Mouse (Mus musculus) mesoderm, embryonic 11.5 days (tissue): ENCODE measurements around the gene Sned1.
"Not testable (repeated sequence)": the region's sequence is repeated elsewhere in the genome, so short reads cannot be mapped to it uniquely, and the experiment has no call there.

Source experiments
- DNase-seq: peaks from one replicate; pipeline ENCODE4 v3.0.0-alpha.2; 2012; ENCODE audit warnings: low read depth, low spot score

Gene Sned1

DNA sequence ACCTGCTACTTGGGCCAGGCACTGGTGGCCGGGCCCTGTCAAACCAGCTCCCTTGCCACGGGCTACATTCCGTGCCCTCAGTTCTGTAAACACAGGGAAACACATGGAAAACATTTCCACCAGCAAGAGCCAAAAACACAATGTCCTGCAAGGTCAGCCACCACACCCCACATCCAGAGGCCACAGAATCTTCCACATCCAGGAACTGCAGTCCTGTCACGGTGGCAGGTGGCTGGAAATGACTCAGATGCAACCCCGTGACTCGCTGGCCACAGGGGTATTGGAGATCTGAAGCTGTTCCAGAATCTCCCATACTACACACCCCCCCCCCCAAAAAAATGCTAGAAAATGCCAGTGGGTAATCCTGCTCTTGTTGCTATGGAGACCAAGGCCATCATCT, 6.4 kb upstream of the Sned1 start:
- no peak for DNase-seq

GRCm38 (mm10) chr1:93229626-93230025, 6.0 kb upstream of the Sned1 start:
- no peak for DNase-seq

- peak; percentile 54 for DNase-seq
These were observed 894 bp downstream of the Sned1 start for GRCm38 (mm10) chr1:93236545-93236924.

DNA sequence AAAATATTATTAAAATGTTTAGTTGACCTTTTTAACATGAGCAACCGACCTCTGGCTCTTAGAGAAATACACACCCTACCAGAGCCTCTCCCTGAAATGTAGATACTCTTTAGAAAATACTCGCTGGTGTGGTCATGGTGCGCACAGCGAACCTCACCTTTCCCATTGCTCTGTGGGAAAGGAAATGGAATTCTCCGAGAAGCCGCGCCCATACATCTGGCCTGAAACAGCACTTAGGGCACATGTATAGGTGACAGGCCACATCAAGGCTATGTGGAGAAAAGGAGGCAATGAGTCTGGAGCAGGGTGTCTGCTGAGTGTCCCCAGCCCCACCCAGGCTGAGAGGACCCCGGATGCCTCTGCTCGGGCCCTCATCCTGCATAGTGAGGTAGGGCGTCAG, 2.0 kb downstream of the Sned1 start:
- no peak for DNase-seq

DNA sequence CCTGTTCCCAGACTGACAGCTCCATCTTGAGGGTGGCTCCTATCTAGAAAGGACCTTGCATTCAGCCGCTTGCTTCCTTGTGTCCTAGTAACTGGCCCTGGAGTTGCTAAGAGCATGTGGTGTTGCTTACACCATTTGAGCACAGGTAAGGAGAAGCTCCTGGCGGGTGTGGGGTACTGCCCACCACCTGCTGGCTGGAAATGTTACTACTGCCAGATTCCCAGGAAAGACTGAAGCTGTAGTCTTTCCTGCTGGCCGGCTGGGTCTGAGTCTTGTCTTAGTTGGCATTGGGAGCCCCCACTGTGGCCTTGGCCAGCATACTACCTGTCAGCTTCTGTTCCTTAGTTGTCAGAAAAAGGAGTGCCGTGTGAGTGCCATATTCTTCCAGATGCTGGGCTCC, 2.6 kb downstream of the Sned1 start:
- no peak for DNase-seq

DNA sequence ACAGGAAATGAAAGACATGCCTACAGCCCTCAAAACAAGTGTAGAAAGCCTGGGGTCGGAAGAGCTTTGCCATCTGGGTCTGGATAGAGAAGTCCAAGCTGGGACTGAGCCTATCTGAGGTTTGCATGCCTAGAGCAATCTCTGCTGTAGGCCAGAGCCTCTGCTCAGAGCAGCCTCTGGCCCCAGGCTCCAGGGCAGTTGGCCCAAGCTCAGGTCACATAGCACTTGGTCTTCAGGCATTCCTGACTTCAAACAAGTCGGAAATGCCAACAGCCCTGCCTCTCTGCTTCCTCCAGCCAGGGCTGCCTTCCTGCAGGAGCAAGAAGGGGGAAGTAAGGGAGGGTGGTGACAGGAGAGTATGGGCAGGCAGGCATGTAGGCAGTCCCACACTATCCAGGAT, 10.3 kb downstream of the Sned1 start:
- DNase-seq, result no peak

DNA sequence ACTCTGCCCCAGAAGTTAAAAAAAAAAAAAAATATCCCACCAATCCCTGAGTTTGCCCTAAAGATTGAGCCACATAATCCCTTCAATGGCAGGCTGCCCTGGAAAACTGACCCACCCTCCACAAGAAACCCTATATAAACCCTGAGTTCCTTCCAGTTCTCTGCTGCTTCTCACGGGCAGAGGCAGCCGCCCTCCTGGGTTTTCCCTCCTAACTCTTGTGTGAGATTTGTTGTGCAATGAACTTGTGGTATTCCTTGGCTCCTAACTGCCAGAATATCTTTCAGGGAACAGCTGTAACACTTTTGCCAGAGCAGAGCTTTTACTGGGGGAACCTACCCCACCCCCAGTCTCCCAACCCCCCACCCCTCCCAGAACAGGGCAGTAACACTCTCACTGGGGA, 16.9 kb downstream of the Sned1 start:
- DNase-seq, result no peak

GRCm38 (mm10) chr1:93255761-93256160, 20.1 kb downstream of the Sned1 start:
- no peak for DNase-seq

DNA sequence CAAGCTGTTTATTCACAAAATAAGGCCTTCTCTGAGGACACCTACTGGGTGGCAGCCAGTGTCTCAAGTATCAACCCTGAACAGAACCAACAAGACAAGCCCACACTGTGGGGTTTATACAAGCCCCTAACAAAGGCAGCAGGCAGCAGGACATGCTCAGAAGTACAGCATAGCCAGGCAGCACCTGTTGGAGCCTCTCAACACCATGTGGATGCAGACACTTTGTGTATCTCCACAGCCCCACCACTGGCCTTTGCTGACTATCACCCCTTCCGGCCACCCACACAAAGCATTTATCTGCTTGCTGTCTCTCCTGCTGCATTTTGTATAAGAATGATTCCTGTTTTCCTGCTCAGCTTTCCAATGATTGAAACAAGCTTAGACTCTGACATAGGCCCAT, 21.9 kb downstream of the Sned1 start:
- no peak for DNase-seq

DNA sequence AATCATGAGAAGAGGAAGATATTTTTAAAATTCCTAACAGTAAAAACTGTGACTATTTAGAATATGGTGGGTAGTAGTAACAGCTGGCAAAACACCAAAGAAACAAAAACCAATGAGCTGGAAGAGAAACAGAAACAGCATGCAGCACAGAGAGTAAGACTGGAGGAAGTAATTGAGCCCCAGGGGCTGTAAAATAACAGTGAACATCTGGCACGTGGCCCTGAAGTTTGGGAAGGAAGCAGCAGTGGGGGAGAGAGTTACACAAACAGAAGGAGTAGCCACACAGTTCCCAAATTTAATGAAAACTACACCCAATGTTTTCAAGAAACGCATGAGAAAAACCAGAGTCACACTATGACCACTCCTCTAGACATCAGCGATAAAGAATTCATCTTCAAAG, 31.6 kb downstream of the Sned1 start:
- DNase-seq, result peak; percentile 70

DNA sequence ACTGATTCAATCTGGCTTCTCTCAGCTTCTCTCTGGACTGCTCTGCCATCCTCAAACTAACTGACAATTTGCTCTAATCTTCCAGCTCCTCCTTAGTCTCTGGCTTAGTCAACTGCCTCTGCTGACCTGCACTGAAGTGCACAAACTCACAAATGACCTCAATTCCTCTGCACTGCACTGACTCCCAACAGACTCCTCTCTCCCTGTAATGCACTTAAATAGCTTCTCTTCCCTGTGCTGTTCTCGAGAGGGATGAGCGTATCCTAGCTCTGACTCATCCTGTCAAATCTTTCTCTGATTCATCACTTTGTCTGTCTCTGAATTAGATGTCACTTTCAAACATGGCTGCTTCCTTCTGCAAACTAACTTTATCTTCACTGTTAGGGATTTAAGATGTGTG, 32.6 kb downstream of the Sned1 start:
- DNase-seq, result no peak

DNA sequence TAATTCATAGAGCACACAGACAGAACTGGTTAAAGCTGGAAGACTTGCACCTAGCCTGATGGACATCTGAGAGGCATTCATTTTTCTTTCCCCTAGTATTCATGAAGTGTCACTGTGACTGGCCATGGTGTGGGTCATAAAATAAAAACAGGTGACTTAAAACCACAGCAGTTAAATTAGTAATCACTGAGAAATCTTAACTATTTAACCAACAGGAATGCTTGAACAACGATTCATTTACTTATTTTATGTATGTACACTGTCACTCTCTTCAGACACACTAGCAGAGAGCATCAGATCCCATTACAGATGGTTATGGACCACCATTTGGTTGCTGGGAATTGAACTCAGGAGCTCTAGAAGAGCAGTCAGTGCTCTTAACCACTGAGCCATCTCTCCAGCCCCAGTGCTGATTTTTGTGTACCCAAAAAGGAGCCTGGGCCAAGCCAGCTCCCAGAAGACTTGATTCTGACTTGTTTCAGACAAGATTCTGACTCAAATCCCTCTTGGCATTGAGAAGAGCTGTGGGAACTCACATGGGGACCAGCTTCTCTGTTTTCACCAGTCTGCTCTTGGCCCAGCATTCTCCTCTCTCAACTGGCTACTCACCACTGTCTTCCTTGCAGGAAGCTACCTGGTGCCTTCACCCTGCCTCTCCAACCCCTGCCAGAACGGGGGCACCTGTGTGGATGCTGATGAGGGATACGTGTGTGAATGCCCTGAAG, 35.0 kb downstream of the Sned1 start:
- no peak for DNase-seq

GRCm38 (mm10) chr1:93271751-93272150, 36.1 kb downstream of the Sned1 start:
- DNase-seq, result no peak

GRCm38 (mm10) chr1:93272409-93272821, 36.8 kb downstream of the Sned1 start:
- DNase-seq, result peak; percentile 57

- no peak for DNase-seq
These were observed 39.9 kb downstream of the Sned1 start for GRCm38 (mm10) chr1:93275561-93275960.

DNA sequence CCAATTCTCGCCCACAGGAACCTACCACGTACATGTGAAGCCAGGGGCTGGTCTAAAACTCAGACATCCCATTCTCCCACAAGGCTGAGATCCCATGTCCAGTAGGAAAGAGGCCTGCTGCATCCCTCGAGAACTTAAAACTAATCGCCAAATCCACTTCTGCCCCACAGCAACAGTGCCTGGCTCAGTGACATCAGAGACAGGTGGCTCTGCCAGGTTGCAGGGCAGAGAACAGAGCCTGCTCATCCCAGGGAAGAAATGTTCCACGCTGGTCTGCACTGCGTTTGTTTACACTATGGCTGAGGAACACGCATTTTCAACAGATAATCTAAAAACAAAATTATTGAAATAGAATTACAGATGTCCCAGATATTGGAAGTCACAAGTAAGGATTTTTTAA, 41.4 kb downstream of the Sned1 start:
- DNase-seq, result no peak

- DNase-seq, result no peak
These were observed 54.1 kb downstream of the Sned1 start for GRCm38 (mm10) chr1:93289678-93290214.

GRCm38 (mm10) chr1:93290956-93291355, 55.3 kb downstream of the Sned1 start:
- DNase-seq, result no peak

GRCm38 (mm10) chr1:93291591-93291990, 56.0 kb downstream of the Sned1 start:
- DNase-seq, result no peak

DNA sequence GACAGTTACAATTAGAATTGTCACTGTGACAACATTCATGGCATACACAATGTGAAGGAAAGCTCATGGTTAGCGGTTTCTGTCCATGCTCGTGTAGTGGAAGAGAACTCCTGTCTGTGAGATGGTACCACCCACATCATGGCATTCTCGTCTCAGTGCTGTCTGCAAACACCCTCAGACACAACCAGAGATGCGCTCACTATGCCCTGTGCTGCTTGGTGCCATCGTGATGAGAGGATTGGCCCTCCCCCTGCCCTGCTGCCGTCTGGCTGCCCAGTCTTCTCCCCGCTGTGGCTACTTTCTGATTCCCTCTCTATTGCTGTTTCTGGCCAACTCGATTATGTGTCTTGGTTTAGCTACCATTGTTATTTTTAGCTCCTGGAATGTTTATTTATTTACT, 56.4 kb downstream of the Sned1 start:
- no peak for DNase-seq

- not testable (repeated sequence) for DNase-seq
These were observed 58.9 kb downstream of the Sned1 start for GRCm38 (mm10) chr1:93294491-93294890.

DNA sequence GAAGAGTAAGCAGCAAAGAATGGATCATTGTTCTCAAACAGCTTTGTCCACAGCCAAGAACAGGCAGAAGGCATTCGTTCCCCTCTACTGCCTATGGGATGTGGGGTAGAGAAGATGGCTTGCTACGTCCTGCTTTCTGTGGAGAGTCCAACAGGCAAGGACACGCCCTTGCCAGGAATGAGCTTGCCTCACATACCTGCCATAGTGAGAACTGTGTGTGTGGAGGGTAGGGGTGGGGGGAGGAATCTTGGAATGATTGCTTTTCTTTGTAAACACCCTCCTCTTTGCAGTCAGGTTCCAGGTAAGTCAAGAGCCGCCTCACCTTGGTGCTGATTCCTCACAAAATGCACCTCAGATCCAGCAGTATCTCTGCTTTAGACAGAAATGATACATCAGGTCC, 64.2 kb downstream of the Sned1 start:
- no peak for DNase-seq

DNA sequence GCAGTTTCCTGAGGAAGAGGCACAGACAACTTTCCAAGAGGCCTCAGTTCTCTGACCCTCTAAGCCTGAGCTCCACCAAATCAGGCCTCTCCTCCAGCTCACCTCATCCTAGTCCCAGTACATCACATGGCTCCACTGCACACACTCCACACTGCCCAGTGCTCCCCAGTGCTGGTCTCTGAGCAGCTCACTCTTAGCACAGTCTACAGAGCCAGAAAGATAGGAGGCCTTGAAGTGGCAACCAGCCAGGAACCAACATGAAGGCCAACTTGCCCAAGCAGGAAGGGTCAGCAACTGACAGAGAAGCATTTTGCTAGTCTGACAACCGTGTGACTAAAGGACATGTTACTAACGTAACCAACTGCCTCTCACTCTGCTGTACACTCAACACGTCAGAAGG, 64.9 kb downstream of the Sned1 start:
- no peak for DNase-seq
